Mouse (Mus musculus) liver, embryonic 14.5 days (tissue): ENCODE results near the gene Napepld.

ENCODE experiments used
- CTCF ChIP-seq: IDR thresholded peaks from 2 replicates; pipeline ENCODE4 v1.5.1; 2016; ENCODE audit warnings: antibody characterized with exemption, low read depth, control low read depth
- EP300 ChIP-seq: IDR thresholded peaks from 2 replicates; pipeline ENCODE4 v1.6.1; 2016; ENCODE audit warnings: antibody characterized with exemption, low read depth

DNA sequence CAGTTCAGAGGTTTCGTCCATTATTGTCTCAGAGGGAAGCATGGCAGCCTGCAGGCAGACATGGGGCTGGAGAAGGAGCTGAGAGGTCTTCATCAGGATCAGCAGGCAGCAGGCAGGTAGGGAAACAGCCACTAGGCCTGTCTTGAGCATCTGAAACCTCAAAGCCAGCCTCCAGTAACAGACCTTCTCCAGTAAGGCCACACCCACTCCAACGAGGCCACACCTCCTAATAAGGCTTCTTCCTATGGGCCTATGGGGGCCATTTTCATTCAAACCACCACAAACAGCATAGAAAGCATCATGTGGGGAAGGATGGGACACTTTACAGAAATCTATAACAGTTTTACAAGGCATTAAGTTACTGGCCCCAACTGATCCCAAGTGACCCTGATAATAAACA lies 50.5 kb downstream of the Napepld start:
- TF ChIP-seq CTCF (no peak), EP300 (no peak)
